Mouse (Mus musculus) MEL (cell line): ENCODE measurements around the gene Pam16. TPM values are rescaled to one million over a fixed set of nuclear protein-coding genes. Genes with fewer than 3 reads are reported as not detected.

Experiments used
- DNase-seq: peaks from one replicate; pipeline ENCODE4 v3.0.0; 2011; ENCODE audit warnings: low read depth, low spot score
- H3K27ac ChIP-seq: 2 replicates; pipeline ENCODE4 v1.5.1; 2012; ENCODE audit warnings: low read depth, mild to moderate bottlenecking, control low read depth, low read length, moderate library complexity; ENCODE audit not compliant: control insufficient read depth
- H3K27me3 ChIP-seq, 2 experiments: fragments of 150-350 bp in 1 of 2; sonication (generic) in 1 of 2; 2 replicates each; pipeline ENCODE4 v1.6.1; 2012; ENCODE audit warnings: low read length in 2 of 2, mild to moderate bottlenecking in 2 of 2, improper control_type of control experiment in 1 of 2, moderate library complexity in 1 of 2; ENCODE audit not compliant: insufficient read depth in 2 of 2, control insufficient read depth in 1 of 2
- H3K36me3 ChIP-seq, 2 experiments: 2 replicates each; pipeline ENCODE4 v1.6.1; 2012 to 2014; ENCODE audit warnings: low read length in 2 of 2, improper control_type of control experiment in 1 of 2, inconsistent platforms in 1 of 2, mild to moderate bottlenecking in 1 of 2; ENCODE audit not compliant: insufficient read depth in 2 of 2, control insufficient read depth in 1 of 2
- H3K4me1 ChIP-seq, 2 experiments: fragments of 150-350 bp in 1 of 2; sonication (generic) in 1 of 2; 2 replicates each; pipeline ENCODE4 v1.6.1; 2012; ENCODE audit warnings: low read length in 2 of 2, improper control_type of control experiment in 1 of 2, mild to moderate bottlenecking in 1 of 2; ENCODE audit not compliant: insufficient read depth in 2 of 2, control insufficient read depth in 1 of 2
- H3K4me3 ChIP-seq, 2 experiments: fragments of 150-350 bp in 1 of 2; sonication (generic) in 1 of 2; 2 replicates each; pipeline ENCODE4 v1.5.1; 2012; ENCODE audit warnings: low read depth in 2 of 2, low read length in 2 of 2, mild to moderate bottlenecking in 2 of 2, moderate library complexity in 2 of 2, control low read depth in 1 of 2, improper control_type of control experiment in 1 of 2; ENCODE audit not compliant: control insufficient read depth in 1 of 2, insufficient read depth in 1 of 2
- H3K79me2 ChIP-seq: 2 replicates; pipeline ENCODE4 v1.6.1; 2012; ENCODE audit warnings: mild to moderate bottlenecking, low read length, moderate library complexity; ENCODE audit not compliant: control insufficient read depth, poor library complexity, insufficient read depth
- H3K9ac ChIP-seq: 2 replicates; pipeline ENCODE4 v1.6.1; 2012; ENCODE audit warnings: low read depth, mild to moderate bottlenecking, control low read depth, low read length, moderate library complexity; ENCODE audit not compliant: control insufficient read depth, poor library complexity, severe bottlenecking
- H3K9me3 ChIP-seq: fragments of 150-350 bp; sonication (generic); replicated peaks from 2 replicates; pipeline ENCODE4 v1.6.1; 2012; ENCODE audit warnings: mild to moderate bottlenecking, low read length, improper control_type of control experiment, moderate library complexity; ENCODE audit not compliant: insufficient read depth
- ELF1 ChIP-seq: IDR thresholded peaks from 2 replicates; pipeline ENCODE4 v1.6.1; 2014; ENCODE audit warnings: low read depth, mild to moderate bottlenecking, inconsistent platforms, low read length, improper control_type of control experiment, moderate library complexity
- KAT2A ChIP-seq: conservative IDR thresholded peaks from 2 replicates; pipeline ENCODE4 v1.6.1; 2012; ENCODE audit warnings: low read depth, low read length, improper control_type of control experiment, inconsistent platforms
- MAZ ChIP-seq: IDR thresholded peaks from 2 replicates; pipeline ENCODE4 v1.6.1; 2012; ENCODE audit warnings: low read depth, mild to moderate bottlenecking, inconsistent platforms, low read length, improper control_type of control experiment
- MEF2A ChIP-seq: IDR thresholded peaks from 2 replicates; pipeline ENCODE4 v1.6.1; 2014; ENCODE audit warnings: low read depth, mild to moderate bottlenecking, inconsistent platforms, low read length, improper control_type of control experiment; ENCODE audit not compliant: poor library complexity, insufficient replicate concordance, severe bottlenecking; ENCODE audit errors: extremely low read depth
- POLR2A ChIP-seq, 2 experiments: IDR thresholded peaks; 2 replicates each; pipeline ENCODE4 v1.6.1; 2011 to 2012; ENCODE audit warnings: low read length in 2 of 2, mild to moderate bottlenecking in 2 of 2, control low read depth in 1 of 2, improper control_type of control experiment in 1 of 2, low read depth in 1 of 2, moderate library complexity in 1 of 2; ENCODE audit not compliant: control insufficient read depth in 1 of 2, insufficient read depth in 1 of 2, poor library complexity in 1 of 2
- RAD21 ChIP-seq: IDR thresholded peaks from 2 replicates; pipeline ENCODE4 v1.6.1; 2011; ENCODE audit warnings: mild to moderate bottlenecking, low read depth, low read length, improper control_type of control experiment
- ZNF384 ChIP-seq: IDR thresholded peaks from 2 replicates; pipeline ENCODE4 v1.6.1; 2012; ENCODE audit warnings: low read depth, mild to moderate bottlenecking, inconsistent platforms, low read length, improper control_type of control experiment
- polyA plus RNA-seq, 2 experiments: library from polyadenylated mRNA; stranded (reverse) in 1 of 2; unstranded in 1 of 2; fragments of >175 nt in 1 of 2; fragments of >200 nt in 1 of 2; gene quantifications; 2 replicates each; pipeline versions ENCODE4 v1.2.1 to v1.2.4; 2012; ENCODE audit warnings: low replicate concordance in 2 of 2, low read depth in 1 of 2; ENCODE audit not compliant: insufficient read length in 2 of 2, insufficient read depth in 1 of 2, missing spikeins in 1 of 2
- total RNA-seq: library from RNA; depleted of rRNA; stranded (reverse); fragments of 300-350 nt; gene quantifications from 2 replicates; pipeline ENCODE4 v1.2.3, GENCODE M21; 2012

Pam16 gene
- total and polyA plus RNA-seq, 3 experiments: 13.6 to 121 TPM; not detected in 1

DNA sequence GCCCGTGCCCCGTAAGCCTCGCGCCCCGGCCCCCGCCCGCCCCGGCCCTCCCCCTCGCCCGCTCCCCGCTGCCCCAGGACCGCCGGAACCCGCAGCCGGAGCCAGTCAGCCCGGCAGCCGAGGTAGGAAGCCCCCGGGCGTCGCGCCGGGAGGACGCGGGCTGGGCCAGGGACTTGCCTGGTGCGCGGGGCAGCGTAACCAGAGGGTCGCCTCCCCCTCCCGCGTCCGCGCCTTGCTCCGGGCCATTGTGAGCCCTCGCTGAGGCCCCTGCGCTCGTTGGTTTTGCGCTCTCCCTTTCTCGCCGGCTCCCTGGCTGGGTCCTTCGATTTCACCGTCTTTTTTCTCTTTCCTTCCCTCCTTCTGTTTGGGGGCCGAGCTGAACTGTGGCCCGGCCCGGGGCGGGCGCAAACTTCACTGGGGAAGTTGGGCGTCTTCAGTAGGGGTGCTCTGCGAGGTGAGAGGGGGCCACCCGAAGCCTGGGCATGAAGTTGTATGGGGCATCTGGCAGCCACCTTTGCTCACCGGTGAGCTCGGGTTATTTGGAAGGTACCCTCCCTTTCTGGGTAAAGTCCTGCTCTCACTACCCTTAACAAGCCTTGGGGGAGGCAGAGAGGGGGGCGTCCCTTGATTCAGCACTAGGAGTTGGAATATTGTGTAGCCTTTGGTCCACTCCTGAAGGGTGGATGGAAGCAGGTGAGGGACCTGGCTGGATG is 29.8 kb downstream of the Pam16 start:
- Histone ChIP-seq H3K27me3 (0 out of 4 replicates have a peak, but pooled peaks cover 0 to 3% of the 10 kb centered on the region in 2 experiments), H3K27ac (no peak overlapping the region), H3K36me3 (no peaks in the 10 kb centered on the region), H3K9me3 (no peaks in the 10 kb centered on the region), H3K79me2 (no peaks in the 10 kb centered on the region), H3K4me1 (no peaks in the 10 kb centered on the region; a peak in 1 of 4 replicates), H3K4me3 (peak overlapping the region; percentile 46 to 51), H3K9ac (peak overlapping the region; percentile 61)
- TF ChIP-seq ELF1 (no peak), POLR2A (IDR thresholded peaks at IDR 0.05; ENCODE audit: control insufficient read depth in 1 of 2, insufficient read depth in 1 of 2, low read depth in 1 of 2, low read length in 2 of 2, poor library complexity in 1 of 2) (0 out of 4 replicates have a peak, but pooled peaks of 1 of the 2 experiments have one; percentile 3), MAZ (0 out of 2 replicates have a peak, but pooled peaks have one; percentile 43), MEF2A (no peak), RAD21 (no peak), KAT2A (no peak)
- DNase-seq: no peak

DNA sequence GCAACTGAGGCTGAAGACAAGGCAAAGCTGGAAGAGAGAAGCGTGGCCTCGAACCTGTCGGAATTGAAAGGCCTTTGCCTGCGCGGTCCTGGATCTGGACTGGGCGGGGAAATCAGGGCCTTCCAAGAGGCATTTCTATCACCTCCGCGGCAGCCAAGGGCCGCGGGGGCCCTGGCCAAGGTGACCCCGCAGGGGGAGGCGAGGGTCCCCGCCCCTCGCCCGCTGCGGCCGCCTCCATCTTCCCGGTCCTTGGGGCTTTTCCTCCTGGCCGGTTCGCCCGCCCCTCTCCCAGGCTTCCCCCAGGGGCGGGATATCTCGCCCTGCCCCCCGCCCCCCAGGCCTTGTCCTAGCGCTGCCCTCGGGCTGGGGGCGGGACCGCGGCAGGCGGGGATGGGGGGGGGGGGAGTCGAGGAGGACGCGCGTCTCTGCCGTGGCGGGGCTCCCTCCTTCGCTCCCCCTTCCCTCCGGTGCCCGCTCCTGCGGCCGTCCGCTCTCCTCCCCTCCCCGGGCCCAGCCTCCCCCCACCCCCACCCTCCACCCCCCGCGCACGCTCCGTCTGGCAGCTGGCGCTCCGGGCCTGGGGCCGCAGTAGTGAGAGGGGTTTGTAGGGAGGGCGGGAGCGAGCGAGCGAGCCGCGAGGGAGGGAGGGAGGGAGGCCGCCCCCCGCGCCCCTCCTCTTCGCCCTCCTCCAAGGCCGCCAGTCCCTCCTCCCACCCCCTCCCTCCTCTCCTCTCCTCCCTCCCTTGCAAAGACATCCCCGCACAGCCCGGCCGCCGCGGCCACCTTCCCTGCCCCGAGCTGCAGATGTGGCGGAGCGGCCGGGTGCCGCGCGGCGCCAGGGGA is 30.6 kb downstream of the Pam16 start, which contains the start of gene Glis2:
Gene Glis2 (plus strand): TSS at position 743 of the 843 bp plus-strand sequence.
- H3K36me3 ChIP-seq: no peaks in the 10 kb centered on the region
- peak within 1 kb of the TSS; percentile 61 for H3K9ac ChIP-seq
- TF ChIP-seq ZNF384: no peak
- TF ChIP-seq MAZ: peak; percentile 48; the same call in 1 of the 2 replicates
- TF ChIP-seq, all 39 proteins: peak for 1
- Histone ChIP-seq H3K27me3 (0 out of 4 replicates have a peak, but pooled peaks cover 0 to 3% of the 10 kb centered on the region in 2 experiments), H3K79me2 (no peaks in the 10 kb centered on the region), H3K4me1 (no peaks in the 10 kb centered on the region; a peak in 1 of 4 replicates), H3K27ac (no peak within 1 kb of the TSS), H3K9me3 (no peaks in the 10 kb centered on the region), H3K4me3 (peak within 1 kb of the TSS; percentile 48 to 51)
- peak; percentile 49 for DNase-seq
